Mouse (Mus musculus) central nervous system, embryonic 14 days (tissue): Measurements from ENCODE around the gene Zfp457. TPM values are rescaled to one million over a fixed set of nuclear protein-coding genes. Genes with fewer than 3 reads are reported as not detected.

Source experiments
- polyA plus RNA-seq: library from polyadenylated mRNA; depleted of rRNA; stranded (reverse); fragments of >200 nt; gene quantifications from 2 replicates; pipeline ENCODE4 v1.2.3, GENCODE M21; 2012; rRNA removed

Gene Zfp457
- 2.1 and 2.5 TPM in 2 replicates for polyA plus RNA-seq

GRCm38 (mm10) chr13:67305822-67306672 lies at the start of gene Zfp457:
Zfp457 (minus strand) TSS chr13:67306485.

DNA sequence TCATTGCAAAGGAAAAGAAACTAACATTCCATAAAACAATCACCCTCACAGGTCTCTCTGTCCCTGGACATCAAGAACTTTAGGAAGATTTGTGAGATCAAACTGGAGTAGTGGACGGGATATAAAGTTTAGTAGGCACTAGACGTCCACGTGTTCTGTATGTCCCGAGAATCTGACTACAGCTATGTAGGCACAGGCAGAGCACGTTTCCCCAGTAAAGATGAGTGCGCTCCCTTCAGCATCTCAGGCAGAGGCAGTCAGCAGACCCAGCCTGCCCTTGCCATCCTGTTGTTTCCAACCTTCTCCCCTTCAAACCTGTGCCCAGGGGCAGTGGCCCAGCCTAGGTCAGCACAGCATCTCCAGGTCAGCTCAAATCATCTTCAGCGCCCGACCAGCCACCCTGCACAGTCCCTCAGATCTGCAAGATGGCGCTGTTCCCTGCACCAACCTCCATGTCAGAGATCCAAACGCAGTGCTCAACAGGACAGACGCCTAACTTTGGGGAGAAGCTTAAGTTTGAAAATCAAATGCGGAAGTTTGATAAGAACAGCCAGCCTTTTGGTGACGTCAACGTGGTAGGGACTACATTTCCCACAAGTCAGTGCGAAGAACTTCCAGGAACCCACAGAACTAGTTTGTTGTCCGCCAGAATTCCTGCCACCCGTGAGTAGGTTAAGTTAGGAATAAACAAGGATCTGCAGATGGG lies 25.9 kb upstream of the Zfp457 start, which contains the start of gene Zfp595:
Zfp595 (minus strand) TSS at position 552 of the 706 bp plus-strand sequence.

GRCm38 (mm10) chr13:67278314-67278713 lies 28.0 kb downstream of the Zfp457 start, which contains the start of gene Zfp458:
Zfp458 (minus strand) TSS chr13:67278466.

Other genes starting within 250 kb of the Zfp457 start
- gene Zfp712, start 245.3 kb downstream of the Zfp457 start, polyA plus RNA-seq, result 3.0 and 3.1 TPM in 2 replicates
- gene Zfp708, start 208.5 kb downstream of the Zfp457 start, polyA plus RNA-seq, result 5.6 and 6.2 TPM in 2 replicates
- 2.7 TPM in 2 replicates for gene Gm28557, start 197.9 kb downstream of the Zfp457 start, polyA plus RNA-seq
- gene Rslcan18, start 190.2 kb downstream of the Zfp457 start, polyA plus RNA-seq, result 0.08 and 0.10 TPM in 2 replicates
- 2.8 TPM in 2 replicates for gene Zfp759, start 184.8 kb downstream of the Zfp457 start, polyA plus RNA-seq
- gene Rsl1, start 133.3 kb downstream of the Zfp457 start, polyA plus RNA-seq, result 5.2 and 5.4 TPM in 2 replicates
- gene Zfp455, start 112.0 kb downstream of the Zfp457 start, polyA plus RNA-seq, result 1.3 and 1.4 TPM in 2 replicates
- gene Zfp458, start 28.0 kb downstream of the Zfp457 start, polyA plus RNA-seq, result 3.0 and 3.6 TPM in 2 replicates
- 2.3 and 2.5 TPM in 2 replicates for gene Zfp595, start 26.1 kb upstream of the Zfp457 start, polyA plus RNA-seq
- not detected in 2 replicates for gene Gm28044, start 54.1 kb upstream of the Zfp457 start, polyA plus RNA-seq
- gene Zfp953, start 54.1 kb upstream of the Zfp457 start, polyA plus RNA-seq, result 0.59 and 0.71 TPM in 2 replicates
- 0.18 TPM in 1 of 2 replicates, not detected in the other for gene Gm28041, start 69.2 kb upstream of the Zfp457 start, polyA plus RNA-seq
- gene Zfp456, start 69.3 kb upstream of the Zfp457 start, polyA plus RNA-seq, result 0.47 and 0.48 TPM in 2 replicates
- 3.7 and 5.1 TPM in 2 replicates for gene Zfp429, start 93.3 kb upstream of the Zfp457 start, polyA plus RNA-seq
- 0.84 and 1.1 TPM in 2 replicates for gene Zfp459, start 114.9 kb upstream of the Zfp457 start, polyA plus RNA-seq
- gene Zfp874a, start 145.1 kb upstream of the Zfp457 start, polyA plus RNA-seq, result 2.9 and 3.1 TPM in 2 replicates
- gene Zfp874b, start 177.8 kb upstream of the Zfp457 start, polyA plus RNA-seq, result 3.9 and 4.0 TPM in 2 replicates
- gene Zfp58, start 194.1 kb upstream of the Zfp457 start, polyA plus RNA-seq, result 5.7 and 6.2 TPM in 2 replicates
- gene Gm26965, start 219.7 kb upstream of the Zfp457 start, polyA plus RNA-seq, result 0.05 TPM in 1 of 2 replicates, not detected in the other
- 23.0 and 23.8 TPM in 2 replicates for gene Zfp87, start 219.7 kb upstream of the Zfp457 start, polyA plus RNA-seq
- gene Zfp748, start 247.3 kb upstream of the Zfp457 start, polyA plus RNA-seq, result 8.4 and 9.1 TPM in 2 replicates